Comparison of ENCODE assay signal across 32 mouse cellular contexts in the genomic region with DNA sequence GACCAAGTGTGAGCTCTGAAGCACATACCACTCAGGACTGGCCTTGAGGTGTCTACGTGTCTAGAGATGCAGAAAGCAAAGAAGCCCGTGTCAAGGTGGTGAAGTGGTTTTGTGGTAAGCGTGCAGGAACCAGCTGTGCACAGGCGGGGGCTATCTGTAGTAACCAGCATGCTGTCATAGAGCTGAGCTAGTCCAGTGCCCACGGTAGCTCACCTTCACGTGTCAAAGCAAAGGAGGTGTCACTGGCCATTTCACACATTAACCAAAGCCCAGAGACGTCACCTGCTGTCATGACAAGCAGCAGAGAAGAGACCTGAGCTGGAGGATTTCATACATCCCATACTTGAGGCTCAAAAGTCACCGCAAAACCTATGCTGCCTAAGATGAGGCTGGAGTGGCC. TPM values are rescaled to one million over a fixed set of nuclear protein-coding genes. Genes with fewer than 3 reads are reported as not detected.
DNase-seq lines count a peak whose midpoint lies in the region; ATAC-seq and TF ChIP-seq lines count a peak whose summit lies in the region.
"Had no signal": no experiment of that assay in that cellular context is flagged by ENCODE, and none has a peak within 500 bp of the region (broad histone marks: within the 10 kb centered on the region; RNA-seq: fewer than 3 reads in every experiment).

No protein-coding gene starts in this region.

- peak overlapping the region; percentile 63; the same call in 1 of the 2 replicates for H3K27ac ChIP-seq in forebrain, embryonic 10.5 days
- no peak overlapping the region for H3K27ac ChIP-seq in forebrain, embryonic 14.5 days (ENCODE audit: low read depth, low read length)
- peak overlapping the region; percentile 45; the same call in 1 of the 2 replicates for H3K27ac ChIP-seq in midbrain, embryonic 13.5 days
- H3K27ac ChIP-seq in midbrain, postnatal 0 days (ENCODE audit: low read depth, low read length) = no peak overlapping the region
- no peak overlapping the region for H3K27ac ChIP-seq in hindbrain, embryonic 16.5 days (ENCODE audit: low read depth, low read length)
- H3K27ac ChIP-seq in heart, adult 2 months = no peak overlapping the region
- H3K27ac ChIP-seq: embryonic facial prominence, embryonic 12.5 days; embryonic facial prominence, embryonic 15.5 days; forebrain, embryonic 12.5 days; heart, embryonic 15.5 days; hindbrain, embryonic 10.5 days; hindbrain, postnatal 0 days had no signal

- H3K4me3 ChIP-seq in forebrain, embryonic 10.5 days = no peak overlapping the region
- no peak overlapping the region for H3K4me3 ChIP-seq in forebrain, embryonic 14.5 days (ENCODE audit: low read depth, low read length)
- H3K4me3 ChIP-seq in midbrain, embryonic 13.5 days (replicated peaks) = no peak overlapping the region
- H3K4me3 ChIP-seq in midbrain, postnatal 0 days (ENCODE audit: low read depth, low read length) = no peak overlapping the region
- no peak overlapping the region for H3K4me3 ChIP-seq in hindbrain, embryonic 16.5 days (ENCODE audit: low read length)
- no peak overlapping the region for H3K4me3 ChIP-seq in heart, adult 2 months
- H3K4me3 ChIP-seq: embryonic facial prominence, embryonic 12.5 days; embryonic facial prominence, embryonic 15.5 days; forebrain, embryonic 12.5 days; heart, embryonic 12.5 days; heart, embryonic 15.5 days; hindbrain, embryonic 10.5 days; hindbrain, embryonic 13.5 days had no signal

- no peak overlapping the region for H3K4me2 ChIP-seq in forebrain, embryonic 14.5 days (ENCODE audit: low read length)
- H3K4me2 ChIP-seq in midbrain, embryonic 13.5 days (replicated peaks) = no peak overlapping the region
- H3K4me2 ChIP-seq in midbrain, postnatal 0 days (ENCODE audit: low read depth, low read length, poor library complexity, severe bottlenecking) = no peak overlapping the region
- no peak overlapping the region for H3K4me2 ChIP-seq in hindbrain, embryonic 16.5 days (ENCODE audit: low read length)
- H3K4me2 ChIP-seq: embryonic facial prominence, embryonic 12.5 days; embryonic facial prominence, embryonic 15.5 days; forebrain, embryonic 12.5 days; heart, embryonic 12.5 days; heart, embryonic 15.5 days; hindbrain, embryonic 13.5 days had no signal

- H3K9me3 ChIP-seq in forebrain, embryonic 10.5 days = no peaks in the 10 kb centered on the region
- no peaks in the 10 kb centered on the region for H3K9me3 ChIP-seq in forebrain, embryonic 14.5 days (replicated peaks; ENCODE audit: control insufficient read depth, low read length)
- no peaks in the 10 kb centered on the region for H3K9me3 ChIP-seq in midbrain, embryonic 13.5 days
- H3K9me3 ChIP-seq in midbrain, postnatal 0 days (ENCODE audit: low read length) = no peaks in the 10 kb centered on the region
- H3K9me3 ChIP-seq in hindbrain, embryonic 16.5 days (ENCODE audit: control insufficient read depth, low read length) = no peaks in the 10 kb centered on the region
- H3K9me3 ChIP-seq: embryonic facial prominence, embryonic 12.5 days; embryonic facial prominence, embryonic 15.5 days; forebrain, embryonic 12.5 days; heart, embryonic 12.5 days; heart, embryonic 15.5 days; hindbrain, embryonic 10.5 days; hindbrain, embryonic 13.5 days had no signal

- H3K36me3 ChIP-seq in forebrain, embryonic 10.5 days (replicated peaks) = peaks cover 56% of the 10 kb centered on the region
- peaks cover 47% of the 10 kb centered on the region for H3K36me3 ChIP-seq in forebrain, embryonic 14.5 days (ENCODE audit: control insufficient read depth, insufficient read depth, low read length)
- H3K36me3 ChIP-seq in midbrain, embryonic 13.5 days = peaks cover 51% of the 10 kb centered on the region
- peaks cover 34% of the 10 kb centered on the region for H3K36me3 ChIP-seq in midbrain, postnatal 0 days (ENCODE audit: insufficient read depth, low read length)
- peaks cover 29% of the 10 kb centered on the region for H3K36me3 ChIP-seq in hindbrain, embryonic 16.5 days (ENCODE audit: control insufficient read depth, insufficient read depth, low read length)
- no peaks in the 10 kb centered on the region for H3K36me3 ChIP-seq in heart, adult 2 months (ENCODE audit: control insufficient read depth, insufficient read depth, low read length)

- no peak for ATAC-seq in forebrain, embryonic 14.5 days
- no peak for ATAC-seq in midbrain, embryonic 13.5 days
- ATAC-seq in midbrain, postnatal 0 days (ENCODE audit: low FRiP score) = no peak
- 0 out of 2 replicates have a peak, but pooled peaks have one; percentile 4 for ATAC-seq in megakaryocyte-erythroid progenitor cell, adult 5-6 weeks (replicated peaks; ENCODE audit: low FRiP score, low TSS enrichment, poor library complexity, severe bottlenecking)
- no peak for ATAC-seq in hindbrain, embryonic 16.5 days
- ATAC-seq: forebrain, embryonic 16.5 days; hindbrain, postnatal 0 days; inflammation-experienced regulatory T-cells, adult 6 months had no signal

- TF ChIP-seq CTCF in midbrain, postnatal 0 days (IDR thresholded peaks at IDR 0.05) = no peak
- TF ChIP-seq CTCF in heart, adult 2 months (IDR thresholded peaks at IDR 0.05) = no peak

- no peak for TF ChIP-seq EP300 in heart, adult 2 months (IDR thresholded peaks at IDR 0.05; ENCODE audit: insufficient read depth, low read depth, low read length)

- H3K4me1 ChIP-seq in forebrain, embryonic 10.5 days = peaks cover 50% of the 10 kb centered on the region
- H3K4me1 ChIP-seq in forebrain, embryonic 14.5 days (ENCODE audit: control insufficient read depth, insufficient read depth, low read length) = peaks cover 5% of the 10 kb centered on the region; the same call in 1 of the 2 replicates
- peaks cover 37% of the 10 kb centered on the region for H3K4me1 ChIP-seq in midbrain, embryonic 13.5 days (replicated peaks)
- no peaks in the 10 kb centered on the region for H3K4me1 ChIP-seq in midbrain, postnatal 0 days (ENCODE audit: insufficient read depth, low read length)
- no peaks in the 10 kb centered on the region for H3K4me1 ChIP-seq in hindbrain, embryonic 16.5 days (ENCODE audit: control insufficient read depth, insufficient read depth, low read depth, low read length)
- no peaks in the 10 kb centered on the region for H3K4me1 ChIP-seq in heart, adult 2 months (ENCODE audit: control insufficient read depth, insufficient read depth, low read length)
- H3K4me1 ChIP-seq: embryonic facial prominence, embryonic 15.5 days had no signal

- H3K27me3 ChIP-seq in forebrain, embryonic 10.5 days (ENCODE audit: poor library complexity, severe bottlenecking) = peaks cover 54% of the 10 kb centered on the region
- H3K27me3 ChIP-seq in forebrain, embryonic 14.5 days (replicated peaks; ENCODE audit: control insufficient read depth, insufficient read depth, low read length) = no peaks in the 10 kb centered on the region
- no peaks in the 10 kb centered on the region for H3K27me3 ChIP-seq in midbrain, embryonic 13.5 days
- no peaks in the 10 kb centered on the region for H3K27me3 ChIP-seq in midbrain, postnatal 0 days (ENCODE audit: insufficient read depth, low read length)
- no peaks in the 10 kb centered on the region for H3K27me3 ChIP-seq in hindbrain, embryonic 16.5 days (replicated peaks; ENCODE audit: control insufficient read depth, insufficient read depth, low read length)
- no peaks in the 10 kb centered on the region for H3K27me3 ChIP-seq in heart, adult 2 months (ENCODE audit: control insufficient read depth, insufficient read depth, low read length)
- H3K27me3 ChIP-seq: embryonic facial prominence, embryonic 12.5 days; embryonic facial prominence, embryonic 15.5 days; hindbrain, embryonic 13.5 days had no signal

- no peak overlapping the region for H3K9ac ChIP-seq in forebrain, embryonic 14.5 days (ENCODE audit: low read length)
- H3K9ac ChIP-seq in midbrain, embryonic 13.5 days (replicated peaks) = no peak overlapping the region
- no peak overlapping the region for H3K9ac ChIP-seq in midbrain, postnatal 0 days (replicated peaks; ENCODE audit: low read length, poor library complexity, severe bottlenecking)
- no peak overlapping the region for H3K9ac ChIP-seq in hindbrain, embryonic 16.5 days (ENCODE audit: low read depth, low read length)
- H3K9ac ChIP-seq in heart, adult 2 months (ENCODE audit: low read depth, low read length) = no peak overlapping the region
- H3K9ac ChIP-seq: embryonic facial prominence, embryonic 12.5 days; embryonic facial prominence, embryonic 15.5 days; forebrain, embryonic 12.5 days; heart, embryonic 12.5 days; heart, embryonic 15.5 days; hindbrain, embryonic 13.5 days had no signal

- WGBS in forebrain, embryonic 10.5 days = 81% methylated on average over 8 of the region's 8 CpGs
- WGBS in forebrain, embryonic 14.5 days = 88% methylated on average over 8 of the region's 8 CpGs
- 76% methylated on average over 8 of the region's 8 CpGs for WGBS in midbrain, embryonic 13.5 days
- 77% methylated on average over 8 of the region's 8 CpGs for WGBS in midbrain, postnatal 0 days
- 88% methylated on average over 8 of the region's 8 CpGs for WGBS in hindbrain, embryonic 16.5 days
- 81% methylated on average over 8 of the region's 8 CpGs for WGBS in heart, adult 2 months

- DNase-seq in forebrain, embryonic 10.5 days (ENCODE audit: extremely low spot score, low spot score) = no peak
- DNase-seq in forebrain, embryonic 14.5 days (ENCODE audit: low spot score) = no peak
- DNase-seq in midbrain, postnatal 0 days (ENCODE audit: low spot score) = no peak
- DNase-seq in 416B (ENCODE audit: low read depth) = peak; percentile 17
- DNase-seq in heart, adult 2 months = no peak
- DNase-seq: adrenal gland, adult 2 months; adrenal gland, postnatal 14 days; B cell, adult 2 months; cerebellum, adult 18-20 months; cerebellum, adult 9-10 months; cerebellum, postnatal 14 days; gastrocnemius, postnatal 10 days; gastrocnemius, postnatal 36 days; heart, postnatal 10 days; heart, postnatal 36 days had no signal

- no peaks in the 10 kb centered on the region for H3K79me2 ChIP-seq in heart, adult 2 months (replicated peaks; ENCODE audit: control insufficient read depth, insufficient read depth, low read length)

- intact Hi-C loops in heart, adult 2 months (cut with DNase I) = no loop called here

- TF ChIP-seq POLR2A in heart, adult 2 months (IDR thresholded peaks at IDR 0.05; ENCODE audit: insufficient read depth, low read depth, low read length) = no peak

RNA-seq across cellular contexts. Expression of gene Slc38a8, which starts 4.6 kb away (rescaled TPM):
- polyA plus RNA-seq in forebrain, embryonic 10.5 days (2016; fragmentation: Nextera tagmentation; extraction: Ambion mirVana) = 1.0 and 4.4 TPM in 2 replicates
- not detected in 2 replicates for polyA plus RNA-seq in forebrain, embryonic 14.5 days (2014; fragmentation: Nextera tagmentation; extraction: Ambion mirVana)
- polyA plus RNA-seq in midbrain, embryonic 13.5 days (2015; fragmentation: Nextera tagmentation; extraction: Ambion mirVana) = not detected in 2 replicates
- total RNA-seq in midbrain, postnatal 0 days (2014; rRNA removed) = 0.16 and 0.19 TPM in 2 replicates
- 0.09 and 0.12 TPM in 2 replicates for polyA plus RNA-seq in midbrain, postnatal 0 days (2015; fragmentation: Nextera tagmentation; extraction: Ambion mirVana)
- not detected in 2 replicates for total RNA-seq in megakaryocyte-erythroid progenitor cell, adult 5-6 weeks (2014; fragmentation: Nextera tagmentation)
- total RNA-seq in megakaryocyte-erythroid progenitor cell, adult 5-6 weeks (2017) = 0.38 TPM in 1 of 2 replicates, not detected in the other
- polyA plus RNA-seq in hindbrain, embryonic 16.5 days (2015; fragmentation: Nextera tagmentation; extraction: Ambion mirVana) = 0.11 TPM in 1 of 2 replicates, not detected in the other
- not detected for total RNA-seq in heart, adult 2 months (2021)
- polyA plus RNA-seq in heart, adult 2 months (2012; rRNA removed) = 0.12 TPM in 1 of 2 replicates, not detected in the other
- total RNA-seq: adrenal gland, adult 2 months; adrenal gland, postnatal 14 days; gastrocnemius, adult 18-20 months; gastrocnemius, postnatal 10 days; gastrocnemius, postnatal 36 days; granulocyte monocyte progenitor cell, adult 5-6 weeks; heart, adult 8-10 months; heart, postnatal 10 days; heart, postnatal 36 days; hindbrain, postnatal 0 days; MEL had no signal
- polyA plus RNA-seq: forebrain, embryonic 16.5 days; heart, embryonic 12.5 days; heart, embryonic 15.5 days; hindbrain, embryonic 10.5 days; hindbrain, embryonic 13.5 days; inflammation-experienced regulatory T-cells, adult 6 months had no signal

RNA-seq across cellular contexts. Expression of gene Mbtps1, which starts 52.4 kb away (rescaled TPM):
- 106 TPM in 2 replicates for polyA plus RNA-seq in forebrain, embryonic 10.5 days (2016; fragmentation: Nextera tagmentation; extraction: Ambion mirVana)
- polyA plus RNA-seq in forebrain, embryonic 14.5 days (2014; fragmentation: Nextera tagmentation; extraction: Ambion mirVana) = 50.0 and 58.4 TPM in 2 replicates
- polyA plus RNA-seq in midbrain, embryonic 13.5 days (2015; fragmentation: Nextera tagmentation; extraction: Ambion mirVana) = 67.7 and 70.4 TPM in 2 replicates
- 68.8 and 72.7 TPM in 2 replicates for total RNA-seq in midbrain, postnatal 0 days (2014; rRNA removed)
- polyA plus RNA-seq in midbrain, postnatal 0 days (2015; fragmentation: Nextera tagmentation; extraction: Ambion mirVana) = 45.5 and 46.0 TPM in 2 replicates
- 58.2 and 97.1 TPM in 2 replicates for total RNA-seq in megakaryocyte-erythroid progenitor cell, adult 5-6 weeks (2014; fragmentation: Nextera tagmentation)
- 35.4 and 36.7 TPM in 2 replicates for total RNA-seq in megakaryocyte-erythroid progenitor cell, adult 5-6 weeks (2017)
- 46.3 and 55.0 TPM in 2 replicates for polyA plus RNA-seq in hindbrain, embryonic 16.5 days (2015; fragmentation: Nextera tagmentation; extraction: Ambion mirVana)
- total RNA-seq in heart, adult 2 months (2021) = 10 to 100 TPM; 32.6 to 35.4 TPM
- 36.6 and 51.2 TPM in 2 replicates for polyA plus RNA-seq in heart, adult 2 months (2012; rRNA removed)

RNA-seq across cellular contexts. Expression of gene Necab2, which starts 59.6 kb away (rescaled TPM):
- 15.5 and 19.1 TPM in 2 replicates for polyA plus RNA-seq in forebrain, embryonic 10.5 days (2016; fragmentation: Nextera tagmentation; extraction: Ambion mirVana)
- polyA plus RNA-seq in forebrain, embryonic 14.5 days (2014; fragmentation: Nextera tagmentation; extraction: Ambion mirVana) = 16.9 and 19.5 TPM in 2 replicates
- polyA plus RNA-seq in midbrain, embryonic 13.5 days (2015; fragmentation: Nextera tagmentation; extraction: Ambion mirVana) = 34.9 and 37.6 TPM in 2 replicates
- 106 and 119 TPM in 2 replicates for total RNA-seq in midbrain, postnatal 0 days (2014; rRNA removed)
- 76.6 and 84.6 TPM in 2 replicates for polyA plus RNA-seq in midbrain, postnatal 0 days (2015; fragmentation: Nextera tagmentation; extraction: Ambion mirVana)
- not detected in 2 replicates for total RNA-seq in megakaryocyte-erythroid progenitor cell, adult 5-6 weeks (2014; fragmentation: Nextera tagmentation)
- total RNA-seq in megakaryocyte-erythroid progenitor cell, adult 5-6 weeks (2017) = not detected in 2 replicates
- polyA plus RNA-seq in hindbrain, embryonic 16.5 days (2015; fragmentation: Nextera tagmentation; extraction: Ambion mirVana) = 52.2 and 56.9 TPM in 2 replicates
- total RNA-seq in heart, adult 2 months (2021) = not detected
- polyA plus RNA-seq in heart, adult 2 months (2012; rRNA removed) = not detected in 2 replicates
- total RNA-seq: granulocyte monocyte progenitor cell, adult 5-6 weeks; heart, adult 8-10 months; heart, postnatal 10 days; heart, postnatal 36 days; MEL had no signal
- polyA plus RNA-seq: inflammation-experienced regulatory T-cells, adult 6 months had no signal

Comparison
In these comparisons a context has a peak if more than half of its experiments do, and no peak if none do; other contexts are left out.
1. H3K27ac ChIP-seq: peak in forebrain, embryonic 10.5 days (single experiment) and midbrain, embryonic 13.5 days (single experiment); none in forebrain, embryonic 14.5 days (single experiment), midbrain, postnatal 0 days (single experiment), hindbrain, embryonic 16.5 days (single experiment) and heart, adult 2 months (single experiment).
2. RNA of gene Necab2, which starts 59.6 kb away (polyA plus RNA-seq): 76.6 to 84.6 TPM in midbrain, postnatal 0 days, 52.2 to 56.9 TPM in hindbrain, embryonic 16.5 days, 34.9 to 37.6 TPM in midbrain, embryonic 13.5 days, 16.9 to 19.5 TPM in forebrain, embryonic 14.5 days and 15.5 to 19.1 TPM in forebrain, embryonic 10.5 days; not detected in heart, adult 2 months; every median in the first group is over 10 times any median in the second.